Mouse (Mus musculus) hindbrain, embryonic 14.5 days (tissue): ENCODE results near the gene Ccnd3. TPM values are rescaled to one million over a fixed set of nuclear protein-coding genes. Genes with fewer than 3 reads are reported as not detected.
A peak's percentile ranks its signal among the peaks of the same experiment; 100 is the strongest.

ENCODE experiments used
- ATAC-seq: fragments of 200-750 bp; cut with Nextera tagmentation; 2 replicates; pipeline ENCODE4 v1.8.0; 2017; ENCODE audit warnings: moderate number of reproducible peaks, mild to moderate bottlenecking, moderate TSS enrichment, moderate library complexity; ENCODE audit not compliant: low FRiP score
- DNase-seq: peaks from one replicate; pipeline ENCODE4 v3.0.0-alpha.2; 2015; ENCODE audit warnings: low spot score
- H3K27ac ChIP-seq: fragments of 300-500 bp; sonication (generic); 2 replicates; pipeline ENCODE4 v1.5.1; 2014; ENCODE audit warnings: mild to moderate bottlenecking, moderate library complexity
- H3K27me3 ChIP-seq: fragments of 300-500 bp; sonication (generic); 2 replicates; pipeline ENCODE4 v1.6.1; 2014; ENCODE audit warnings: mild to moderate bottlenecking, low read length, mixed read lengths; ENCODE audit not compliant: control insufficient read depth, insufficient read depth
- H3K36me3 ChIP-seq: fragments of 300-500 bp; sonication (generic); replicated peaks from 2 replicates; pipeline ENCODE4 v1.6.1; 2014; ENCODE audit not compliant: control insufficient read depth, insufficient read depth
- H3K4me1 ChIP-seq: fragments of 300-500 bp; sonication (generic); replicated peaks from 2 replicates; pipeline ENCODE4 v1.6.1; 2014; ENCODE audit warnings: antibody characterized with exemption, low read length, mixed read lengths; ENCODE audit not compliant: control insufficient read depth, insufficient read depth
- H3K4me2 ChIP-seq: fragments of 300-500 bp; sonication (generic); replicated peaks from 2 replicates; pipeline ENCODE4 v1.6.1; 2014; ENCODE audit warnings: mild to moderate bottlenecking, moderate library complexity
- H3K4me3 ChIP-seq: fragments of 300-500 bp; sonication (generic); replicated peaks from 2 replicates; pipeline ENCODE4 v1.5.1; 2014; ENCODE audit warnings: mild to moderate bottlenecking, low read length
- H3K9ac ChIP-seq: fragments of 300-500 bp; sonication (generic); 2 replicates; pipeline ENCODE4 v1.6.1; 2014
- H3K9me3 ChIP-seq: fragments of 300-500 bp; sonication (generic); 2 replicates; pipeline ENCODE4 v1.6.1; 2016; ENCODE audit warnings: low read length; ENCODE audit not compliant: control insufficient read depth
- WGBS: fragments of 180-500 bp; shearing (Covaris S2); extraction: QIAGEN DNeasy Blood & Tissue Kit; methylation state at CpG from one replicate; pipeline ENCODE4 v1.1.7; 2014; 5-methylcytosine and 5-hydroxymethylcytosine counted together
- polyA plus RNA-seq: library from polyadenylated mRNA; unstranded; fragments of >200 nt; fragmentation: Nextera tagmentation; extraction: Ambion mirVana; gene quantifications from 2 replicates; pipeline ENCODE4 v1.2.1, GENCODE M21; 2014

The Ccnd3 gene
- polyA plus RNA-seq, 1 experiment from 2014 or later: 80.3 TPM

- H3K27ac ChIP-seq: peak within 1 kb of the TSS; percentile 81
- H3K4me1 ChIP-seq: peaks cover 20% of the 10 kb centered on the region
- under 1% methylated on average over 59 of the region's 59 CpGs for WGBS
- peak within 1 kb of the TSS; percentile 95 for H3K4me2 ChIP-seq
- peak; percentile 96 for ATAC-seq
- H3K4me3 ChIP-seq: peak within 1 kb of the TSS; percentile 79
- peaks cover 40% of the 10 kb centered on the region for H3K36me3 ChIP-seq
- H3K9me3 ChIP-seq: no peaks in the 10 kb centered on the region
- H3K27me3 ChIP-seq: no peaks in the 10 kb centered on the region
- H3K9ac ChIP-seq: peak within 1 kb of the TSS; percentile 79
- DNase-seq: peak; percentile 99
Observed at GRCm38 (mm10) chr17:47610849-47611660, 106.2 kb downstream of the Ccnd3 start, which contains the start of the genes Bysl, Med20 and Gm20517. Bysl (minus strand) TSS chr17:47611492. Med20 (plus strand) TSS chr17:47611582. Gm20517 (plus strand) TSS chr17:47611589.

- H3K4me3 ChIP-seq: peak overlapping the region; percentile 79
- ATAC-seq (no peak; the same call in 1 of the 2 replicates), DNase-seq (no peak)
- WGBS: under 1% methylated on average over 13 of the region's 13 CpGs
- peak overlapping the region; percentile 95 for H3K4me2 ChIP-seq
- peak overlapping the region; percentile 79 for H3K9ac ChIP-seq
- peaks cover 20% of the 10 kb centered on the region for H3K4me1 ChIP-seq
- H3K27ac ChIP-seq: peak overlapping the region; percentile 55
- peaks cover 39% of the 10 kb centered on the region for H3K36me3 ChIP-seq
- H3K9me3 ChIP-seq: no peaks in the 10 kb centered on the region
- H3K27me3 ChIP-seq: no peaks in the 10 kb centered on the region
Observed at GRCm38 (mm10) chr17:47611661-47611982, 106.8 kb downstream of the Ccnd3 start.

- no peaks in the 10 kb centered on the region for H3K27me3 ChIP-seq
- no peak overlapping the region for H3K9ac ChIP-seq
- peaks cover 46% of the 10 kb centered on the region for H3K36me3 ChIP-seq
- peaks cover 20% of the 10 kb centered on the region for H3K4me1 ChIP-seq
- 84% methylated on average over 1 of the region's 1 CpGs for WGBS
- no peak for ATAC-seq
- DNase-seq: no peak
- H3K27ac ChIP-seq: no peak overlapping the region
- no peaks in the 10 kb centered on the region for H3K9me3 ChIP-seq
- no peak overlapping the region for H3K4me3 ChIP-seq
- no peak overlapping the region for H3K4me2 ChIP-seq
Observed at GRCm38 (mm10) chr17:47614018-47614417, 109.2 kb downstream of the Ccnd3 start.

- H3K4me3 ChIP-seq: no peak overlapping the region
- no peaks in the 10 kb centered on the region for H3K27me3 ChIP-seq
- DNase-seq (no peak), ATAC-seq (no peak)
- no peak overlapping the region for H3K9ac ChIP-seq
- H3K9me3 ChIP-seq: no peaks in the 10 kb centered on the region
- H3K36me3 ChIP-seq: peaks cover 65% of the 10 kb centered on the region
- no peak overlapping the region for H3K27ac ChIP-seq
- H3K4me2 ChIP-seq: no peak overlapping the region
- peaks cover 10% of the 10 kb centered on the region for H3K4me1 ChIP-seq
- WGBS: 96% methylated on average over 8 of the region's 8 CpGs
Observed at GRCm38 (mm10) chr17:47616119-47616518, 111.3 kb downstream of the Ccnd3 start.

- no peak overlapping the region for H3K9ac ChIP-seq
- H3K9me3 ChIP-seq: no peaks in the 10 kb centered on the region
- peaks cover 71% of the 10 kb centered on the region for H3K36me3 ChIP-seq
- no peak overlapping the region for H3K27ac ChIP-seq
- no peak for DNase-seq
- no peak overlapping the region for H3K4me3 ChIP-seq
- no peak overlapping the region for H3K4me2 ChIP-seq
- peaks cover 10% of the 10 kb centered on the region for H3K4me1 ChIP-seq
- no peak for ATAC-seq
- no peaks in the 10 kb centered on the region for H3K27me3 ChIP-seq
- WGBS: 96% methylated on average over 4 of the region's 4 CpGs
Observed at GRCm38 (mm10) chr17:47616652-47617051, 111.8 kb downstream of the Ccnd3 start.

- H3K4me1 ChIP-seq: peaks cover under 1% of the 10 kb centered on the region; the same call in 1 of the 2 replicates
- H3K27me3 ChIP-seq: no peaks in the 10 kb centered on the region
- peaks cover 82% of the 10 kb centered on the region for H3K36me3 ChIP-seq
- H3K27ac ChIP-seq: no peak overlapping the region
- DNase-seq (no peak), ATAC-seq (no peak)
- H3K4me3 ChIP-seq: no peak overlapping the region
- no peak overlapping the region for H3K4me2 ChIP-seq
- no peak overlapping the region for H3K9ac ChIP-seq
- WGBS: 94% methylated on average over 9 of the region's 9 CpGs
- no peaks in the 10 kb centered on the region for H3K9me3 ChIP-seq
Observed at GRCm38 (mm10) chr17:47617605-47618307, 112.9 kb downstream of the Ccnd3 start.

- Histone ChIP-seq H3K27me3 (no peaks in the 10 kb centered on the region), H3K27ac (no peak overlapping the region), H3K4me2 (no peak overlapping the region), H3K4me1 (no peaks in the 10 kb centered on the region), H3K9me3 (no peaks in the 10 kb centered on the region), H3K4me3 (no peak overlapping the region), H3K36me3 (peaks cover 88% of the 10 kb centered on the region), H3K9ac (no peak overlapping the region)
- WGBS: 88% methylated on average over 13 of the region's 13 CpGs
- ATAC-seq: no peak
- no peak for DNase-seq
Observed at GRCm38 (mm10) chr17:47618556-47619311, 113.9 kb downstream of the Ccnd3 start.

GRCm38 (mm10) chr17:47622912-47623554 is 118.2 kb downstream of the Ccnd3 start:
- no peak overlapping the region for H3K4me3 ChIP-seq
- peaks cover 78% of the 10 kb centered on the region for H3K36me3 ChIP-seq
- no peaks in the 10 kb centered on the region for H3K27me3 ChIP-seq
- ATAC-seq (no peak), DNase-seq (no peak)
- no peak overlapping the region for H3K27ac ChIP-seq
- peaks cover 1% of the 10 kb centered on the region; the same call in 1 of the 2 replicates for H3K4me1 ChIP-seq
- 94% methylated on average over 14 of the region's 14 CpGs for WGBS
- no peak overlapping the region for H3K4me2 ChIP-seq
- no peak overlapping the region for H3K9ac ChIP-seq
- H3K9me3 ChIP-seq: no peaks in the 10 kb centered on the region
